Mouse (Mus musculus) thymus, postnatal 25 days (tissue): ENCODE data around the gene Fv1.

Experiments
- DNase-seq: peaks from one replicate; pipeline ENCODE4 v3.0.0; 2022

Fv1 gene

DNA sequence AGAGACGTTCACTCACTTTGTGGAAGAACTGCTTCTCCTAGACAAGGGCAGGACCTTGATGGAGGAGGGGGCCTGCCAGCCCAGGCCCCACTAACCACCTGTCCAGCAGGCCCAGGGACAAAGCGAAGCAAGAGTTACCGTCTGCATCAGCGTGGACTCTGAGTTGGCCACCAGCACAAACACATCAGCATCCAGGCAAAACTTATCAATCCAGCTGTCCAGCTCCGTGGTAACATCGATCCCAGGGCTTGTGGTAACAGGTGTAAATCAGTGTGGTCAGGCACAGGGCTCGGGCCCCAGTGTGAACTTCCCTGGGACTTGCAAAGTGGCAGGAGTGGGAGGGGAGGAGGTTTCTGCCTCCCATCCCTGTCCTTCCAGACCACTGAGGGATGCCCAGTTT, 18.5 kb downstream of the Fv1 start:
- no peak for DNase-seq

DNA sequence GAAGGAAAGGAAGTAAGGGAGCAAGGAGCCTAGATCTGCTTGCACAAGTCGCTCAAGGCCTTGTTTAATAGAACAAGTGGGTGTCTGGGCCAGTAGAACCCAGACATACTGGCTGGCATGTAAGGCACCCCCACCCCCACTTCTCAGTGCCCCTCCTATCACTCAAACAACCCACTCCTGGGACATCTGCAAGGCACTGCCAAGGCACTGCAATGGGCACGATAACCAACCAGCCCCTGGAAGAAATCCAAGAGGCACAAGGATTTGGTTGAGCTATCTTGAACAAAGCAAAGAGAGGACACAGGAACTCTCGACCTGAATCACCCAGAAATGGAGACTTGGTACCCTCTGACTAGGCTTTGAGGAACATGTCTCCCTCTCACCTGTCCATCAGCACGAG, 19.5 kb downstream of the Fv1 start:
- no peak for DNase-seq

DNA sequence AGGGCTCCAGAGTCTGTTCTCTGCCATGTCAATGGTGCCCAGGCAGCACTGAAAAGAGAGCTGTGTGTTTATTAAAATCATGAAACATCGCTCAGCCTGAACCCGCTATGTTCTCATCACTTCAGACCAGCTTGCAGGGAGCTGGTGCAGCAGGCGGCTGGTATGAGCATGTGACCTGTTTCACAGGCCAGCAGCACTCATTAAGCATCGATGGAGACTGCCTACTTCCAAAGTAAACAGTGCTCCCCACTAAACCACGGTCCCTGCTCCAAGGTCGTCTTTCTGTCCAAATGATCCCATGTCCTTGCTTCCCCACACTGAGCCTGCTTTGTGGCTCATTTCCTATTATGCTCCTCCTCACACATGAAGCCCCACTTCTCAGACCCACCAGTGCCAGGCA, 21.6 kb downstream of the Fv1 start:
- no peak for DNase-seq

DNA sequence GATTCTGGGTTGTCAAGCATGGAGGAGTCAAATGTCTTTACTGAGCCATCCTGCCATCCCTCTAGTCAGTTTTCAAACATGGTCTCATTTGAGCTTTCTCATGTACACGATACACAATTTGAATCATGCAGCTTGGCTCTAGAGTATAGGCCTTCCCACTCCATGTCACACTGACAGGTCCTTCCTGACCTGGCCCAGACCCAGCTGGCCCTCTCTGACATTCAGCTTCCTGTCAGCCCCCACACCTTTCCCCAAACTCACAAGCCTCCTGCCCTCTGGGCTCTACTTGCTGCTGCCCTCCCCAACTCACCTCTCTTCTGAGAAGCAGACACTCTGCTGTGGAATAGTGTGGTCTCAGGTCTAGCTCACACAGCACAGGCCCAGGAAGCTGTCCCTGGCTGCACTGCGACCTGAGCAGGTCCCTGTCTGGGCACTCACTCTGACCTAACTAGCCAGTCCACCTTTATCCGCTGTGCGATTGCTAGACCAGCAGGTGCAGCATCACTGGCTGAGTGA, 27.1 kb downstream of the Fv1 start:
- no peak for DNase-seq

DNA sequence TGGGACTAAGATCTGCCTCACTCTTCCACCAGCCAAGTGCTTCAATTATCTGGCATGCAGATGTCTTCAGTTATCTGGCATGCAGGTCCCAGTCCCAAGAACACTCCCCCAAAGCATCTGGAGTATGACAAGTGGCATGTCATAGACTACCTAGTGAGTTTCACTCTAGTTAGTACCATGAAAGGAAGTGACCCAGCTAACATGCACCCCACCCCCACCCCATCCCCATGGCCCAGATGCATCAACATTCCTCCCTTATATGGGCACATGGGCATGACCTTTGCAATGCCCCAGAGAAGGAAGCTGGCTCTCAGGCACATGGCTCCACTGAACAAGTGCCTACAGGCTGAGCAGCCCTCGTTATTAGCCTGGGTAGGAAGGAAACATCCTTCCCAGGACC, 27.6 kb downstream of the Fv1 start:
- no peak for DNase-seq

DNA sequence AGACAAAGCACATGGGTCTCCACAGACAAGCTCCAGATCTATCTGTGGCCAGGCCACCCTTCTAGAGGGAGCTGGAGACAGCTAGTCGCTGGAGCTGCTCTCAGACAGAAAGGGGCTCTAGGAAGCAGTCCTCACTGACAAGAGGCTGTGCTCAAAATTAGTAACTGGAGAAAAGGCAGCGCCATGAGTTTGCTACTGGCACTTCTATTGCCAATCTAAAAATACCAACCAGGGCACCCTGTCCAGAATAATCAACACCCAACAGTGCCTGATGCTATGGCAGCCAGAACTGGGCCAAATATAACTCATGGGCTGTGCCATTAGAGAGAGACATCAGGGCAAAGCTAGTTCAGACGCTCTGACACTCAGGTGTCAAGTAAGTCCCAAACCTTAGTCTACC, 28.6 kb downstream of the Fv1 start:
- no peak for DNase-seq

DNA sequence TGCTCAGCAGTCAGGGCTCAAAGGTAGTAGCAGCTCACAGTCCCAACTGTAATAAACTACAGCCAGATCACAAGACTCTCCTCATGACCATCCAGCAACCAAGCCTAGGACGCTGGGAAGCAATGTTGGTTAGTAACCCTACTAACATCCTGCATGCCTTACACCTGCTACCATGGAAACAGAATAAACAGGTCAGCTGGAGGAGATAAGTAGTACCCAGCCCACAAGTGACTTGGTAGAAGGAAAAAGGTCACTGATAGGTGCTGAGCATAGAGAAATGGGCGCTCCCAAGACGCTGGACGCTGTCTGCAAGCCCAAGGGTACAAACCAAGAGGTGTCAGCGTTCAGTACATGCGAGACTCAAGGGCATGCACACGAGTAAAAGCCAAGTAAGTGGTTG, 31.7 kb downstream of the Fv1 start:
- DNase-seq = no peak

DNA sequence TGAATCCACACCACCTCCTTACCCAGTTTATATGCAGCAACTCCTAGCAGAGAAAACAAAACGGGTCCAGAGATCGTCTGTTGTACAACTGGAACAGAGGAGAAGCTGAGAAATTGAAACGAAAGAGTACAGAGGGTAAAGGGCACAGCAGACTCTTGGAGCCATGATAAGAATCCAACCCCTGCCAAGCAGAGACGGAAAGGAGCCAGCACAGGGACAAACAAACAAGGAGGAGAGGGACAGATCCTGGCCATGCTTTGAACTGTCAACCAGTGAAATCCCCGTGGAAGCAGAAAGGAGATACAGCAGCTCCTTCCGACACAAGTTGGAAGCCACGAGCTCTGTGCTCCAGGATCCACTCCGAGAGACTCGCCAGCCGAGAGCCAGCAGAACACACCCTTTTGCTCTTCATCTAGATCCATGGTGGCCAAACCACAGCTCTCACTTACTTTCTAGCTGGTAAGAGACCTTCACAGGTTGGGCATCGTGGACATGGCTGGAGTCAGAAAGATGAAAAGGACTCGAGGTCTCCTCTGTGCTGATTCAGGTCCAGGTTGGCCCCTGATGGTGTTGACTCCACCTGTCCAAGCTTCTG, 34.2 kb downstream of the Fv1 start:
- DNase-seq = no peak

DNA sequence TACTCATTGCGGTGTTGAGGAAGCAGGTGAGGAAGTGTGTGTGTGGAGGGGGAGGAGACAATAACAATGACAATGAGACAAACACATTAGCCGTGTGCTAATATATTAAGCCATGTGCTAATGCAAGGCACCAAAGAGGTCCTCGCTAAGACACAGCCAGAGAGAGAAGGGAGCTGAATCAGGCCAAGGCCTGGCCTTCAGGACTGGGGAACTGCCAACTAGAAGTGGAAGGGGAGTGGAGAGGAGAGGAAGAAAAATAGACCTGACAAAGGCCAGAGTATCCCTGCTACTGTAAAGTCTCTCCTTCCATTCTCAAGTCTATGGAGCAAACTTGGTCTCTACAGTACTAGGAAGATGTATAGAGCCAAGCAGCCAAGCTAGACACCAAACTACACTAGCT, 34.8 kb downstream of the Fv1 start:
- DNase-seq = no peak

DNA sequence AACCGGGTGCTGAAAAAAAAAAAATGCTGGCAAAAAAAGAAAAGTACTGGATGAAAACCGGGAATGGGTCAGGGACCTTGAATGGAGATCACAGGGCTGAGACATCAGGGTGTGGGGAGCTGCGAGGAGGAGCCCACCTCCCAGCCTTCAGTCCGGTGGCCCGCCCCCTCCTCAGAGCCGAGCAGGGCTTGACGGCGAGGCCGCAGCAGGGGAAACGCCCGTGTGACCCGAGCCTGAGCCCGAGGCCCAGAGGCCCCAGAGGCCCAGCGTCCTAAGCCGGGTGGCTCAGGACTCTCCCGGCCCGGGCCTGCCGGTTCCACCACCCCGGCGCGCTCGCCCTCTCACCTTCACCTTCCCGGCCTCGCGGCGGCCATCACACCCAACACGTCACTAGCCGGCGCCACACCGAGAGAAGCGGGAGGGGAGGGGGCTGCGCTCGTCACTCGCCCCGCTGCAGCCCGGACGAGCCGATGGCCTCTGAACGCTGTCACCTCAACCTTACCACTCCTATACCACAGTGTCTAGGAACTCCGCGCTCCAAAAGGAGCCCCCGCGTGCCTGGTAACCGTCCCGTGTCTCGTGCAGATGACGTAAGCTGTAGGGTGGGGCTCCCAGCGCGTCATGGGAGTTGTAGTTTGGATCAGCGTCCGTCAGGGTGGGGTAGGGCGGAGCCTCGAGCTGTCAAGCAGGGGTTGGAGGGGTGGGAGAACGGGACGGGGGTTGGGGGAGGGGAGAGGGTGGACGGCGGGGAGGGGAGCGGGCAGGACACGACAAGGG, 35.7 kb downstream of the Fv1 start, which contains the start of gene Mfn2:
Gene Mfn2, minus strand, starts transcription at position 392 of the 777 bp plus-strand sequence.
- peak; percentile 90 for DNase-seq

DNA sequence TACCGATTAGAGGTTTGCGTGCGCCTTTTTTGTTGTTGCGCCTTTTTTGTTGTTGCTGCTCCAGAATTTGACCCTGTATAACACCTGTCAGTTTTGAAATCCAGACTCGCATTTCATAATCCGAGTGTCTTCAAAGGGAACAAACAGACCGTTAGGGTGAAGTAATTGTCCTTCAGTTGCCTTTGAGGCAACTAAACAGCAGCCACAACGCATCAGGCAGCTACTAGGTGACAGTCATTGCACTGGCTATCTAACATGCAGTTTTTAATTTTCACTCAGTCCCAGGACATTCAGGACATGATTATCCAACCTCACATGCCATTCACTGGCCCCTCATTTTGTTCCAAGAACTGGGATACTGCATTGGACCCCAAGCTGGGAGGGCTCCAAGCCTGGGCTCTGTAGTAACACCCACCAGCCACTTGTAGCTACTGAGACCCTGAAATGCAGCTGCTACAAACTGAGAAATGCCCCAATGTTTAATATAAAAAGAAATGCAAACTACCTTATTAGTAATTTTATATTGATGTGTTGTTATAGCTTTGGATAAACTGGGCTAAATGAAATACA, 36.4 kb downstream of the Fv1 start:
- no peak for DNase-seq

DNA sequence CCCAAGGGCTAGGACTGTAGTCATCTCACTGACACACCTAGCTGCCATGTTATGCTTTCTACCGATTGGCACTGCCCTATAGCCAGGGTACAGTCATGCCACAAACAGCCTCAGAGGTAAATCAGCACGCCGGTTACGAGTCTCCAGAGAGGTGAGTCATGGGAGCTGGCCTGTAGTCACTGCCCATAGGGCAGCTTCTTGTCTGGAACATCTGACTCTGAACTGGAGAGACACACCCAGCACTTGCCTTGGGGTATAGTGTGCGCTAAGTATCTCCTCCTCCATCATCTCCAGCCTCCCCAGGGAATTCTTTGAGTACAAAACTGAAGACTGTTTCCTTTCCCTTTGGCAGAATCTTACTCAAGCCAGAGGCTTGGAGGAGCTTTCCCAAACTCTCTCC, 37.5 kb downstream of the Fv1 start:
- DNase-seq = no peak

DNA sequence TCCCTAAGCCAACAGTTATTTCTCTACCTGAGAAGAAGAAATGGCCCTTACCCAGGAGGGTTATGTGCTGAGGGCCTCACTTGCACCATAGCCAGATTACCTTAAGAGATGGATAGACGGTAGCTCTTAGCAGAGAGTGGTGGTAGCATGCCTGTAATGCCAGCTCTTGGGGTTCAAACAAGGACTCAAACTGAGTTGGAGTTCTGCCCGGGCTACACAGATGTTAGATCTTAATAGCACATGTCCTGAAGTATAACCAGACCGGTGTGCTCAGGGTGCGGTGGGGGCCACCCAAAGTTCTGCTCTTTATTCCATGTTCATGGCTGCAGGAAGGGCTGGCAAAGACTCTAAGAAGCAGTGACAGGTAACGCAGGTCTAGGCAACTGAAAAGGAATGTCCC, 40.7 kb downstream of the Fv1 start:
- no peak for DNase-seq

DNA sequence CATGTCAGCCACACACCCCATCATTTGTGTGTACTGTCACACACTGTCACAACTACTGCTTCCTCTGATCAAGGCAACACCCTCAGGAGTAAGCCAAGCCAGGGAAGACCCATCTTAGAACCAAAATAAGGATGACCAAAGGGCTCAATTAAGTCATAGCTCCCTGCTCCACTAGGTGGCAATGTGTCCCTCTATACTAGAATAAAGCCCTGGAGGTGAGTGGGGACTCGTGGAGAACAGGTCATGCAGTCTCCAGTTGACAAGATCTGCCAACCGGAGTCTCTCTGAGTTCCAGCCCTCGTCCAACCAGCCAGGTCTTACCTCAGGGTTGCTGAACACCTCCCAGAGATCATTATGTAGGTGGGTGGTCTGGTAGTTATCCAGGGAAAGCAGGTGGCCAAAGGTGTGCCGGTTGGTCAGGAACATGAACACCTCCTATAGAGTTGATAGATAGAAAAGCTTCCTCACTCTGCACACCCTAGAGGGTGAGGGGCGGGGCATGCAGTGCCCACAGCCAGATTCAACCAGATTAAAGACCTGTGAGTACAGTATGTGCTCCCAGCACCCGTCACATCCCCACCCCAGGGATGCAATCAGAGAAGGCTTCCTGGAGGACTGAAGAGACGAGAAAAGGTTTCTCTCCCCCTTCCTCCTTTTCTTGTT, 49.8 kb downstream of the Fv1 start:
- DNase-seq = peak; percentile 31
